12 mouse cellular contexts compared by ENCODE assay signal in the genomic region with DNA sequence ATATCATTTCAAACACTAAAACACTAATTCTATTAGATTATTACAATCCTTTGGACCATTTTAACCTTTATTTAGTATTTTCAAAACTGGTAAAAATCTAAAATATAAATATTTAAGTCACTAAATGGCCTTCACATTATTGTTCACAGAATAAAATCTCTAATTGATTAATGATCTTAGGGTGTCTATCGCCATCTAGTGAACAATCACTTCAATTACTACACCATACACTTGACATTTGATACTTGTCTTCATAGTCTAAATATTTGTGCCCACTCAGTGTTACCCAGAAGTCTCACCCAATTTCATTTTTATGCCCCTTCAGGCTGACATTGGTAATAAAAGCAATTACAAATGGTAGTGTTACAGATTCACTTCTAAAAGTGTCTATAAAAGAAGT.
A peak's percentile ranks its signal among the peaks of the same experiment; 100 is the strongest.
DNase-seq lines count a peak whose midpoint lies in the region; ATAC-seq and TF ChIP-seq lines count a peak whose summit lies in the region.
"Had no signal": no experiment of that assay in that cellular context is flagged by ENCODE, and none has a peak within 500 bp of the region (broad histone marks: within the 10 kb centered on the region; RNA-seq: fewer than 3 reads in every experiment).

No protein-coding gene starts in this region.

- H3K36me3 ChIP-seq in kidney, adult 2 months (ENCODE audit: control insufficient read depth, insufficient read depth, low read length) = no peaks in the 10 kb centered on the region
- H3K36me3 ChIP-seq in neural tube, embryonic 15.5 days = no peaks in the 10 kb centered on the region
- H3K36me3 ChIP-seq: midbrain, embryonic 12.5 days had no signal

- no peaks in the 10 kb centered on the region for H3K27me3 ChIP-seq in cerebellum, adult 2 months (ENCODE audit: control insufficient read depth, insufficient read depth, low read length)
- H3K27me3 ChIP-seq in kidney, adult 2 months (replicated peaks; ENCODE audit: control insufficient read depth, insufficient read depth, low read length) = no peaks in the 10 kb centered on the region
- H3K27me3 ChIP-seq in neural tube, embryonic 15.5 days (replicated peaks) = no peaks in the 10 kb centered on the region
- H3K27me3 ChIP-seq: midbrain, embryonic 12.5 days had no signal

- H3K4me1 ChIP-seq in cerebellum, adult 2 months (ENCODE audit: control insufficient read depth, insufficient read depth, low read length) = no peaks in the 10 kb centered on the region
- no peaks in the 10 kb centered on the region for H3K4me1 ChIP-seq in kidney, adult 2 months (ENCODE audit: control insufficient read depth, insufficient read depth, low read length)
- no peaks in the 10 kb centered on the region for H3K4me1 ChIP-seq in neural tube, embryonic 15.5 days
- H3K4me1 ChIP-seq: midbrain, embryonic 12.5 days had no signal

- ATAC-seq in neural tube, embryonic 15.5 days (ENCODE audit: low FRiP score) = no peak

- no peak overlapping the region for H3K4me3 ChIP-seq in cerebellum, adult 2 months (replicated peaks; ENCODE audit: insufficient read depth, low read depth, low read length)
- H3K4me3 ChIP-seq in kidney, adult 2 months (ENCODE audit: insufficient read depth, low read depth, low read length) = no peak overlapping the region
- no peak overlapping the region for H3K4me3 ChIP-seq in neural tube, embryonic 15.5 days (replicated peaks)
- H3K4me3 ChIP-seq: midbrain, embryonic 12.5 days had no signal

- no peak for DNase-seq in cerebellum, adult 2 months
- no peak for DNase-seq in cerebellum, postnatal 25 days
- DNase-seq in kidney, adult 2 months = no peak
- no peak for DNase-seq in kidney, postnatal 4 days
- peak; percentile 37 for DNase-seq in 3T3-L1 (ENCODE audit: low read depth, low spot score)
- peak; percentile 47 for DNase-seq in brain, embryonic 14.5 days (ENCODE audit: low read depth)
- DNase-seq in left cerebral cortex, adult 9 months (ENCODE audit: low spot score in 2 of 2) = no peak
- DNase-seq: cerebellum, postnatal 14 days; thymus, postnatal 14 days had no signal

- no peaks in the 10 kb centered on the region for H3K9me3 ChIP-seq in neural tube, embryonic 15.5 days (replicated peaks)
- H3K9me3 ChIP-seq: midbrain, embryonic 12.5 days had no signal

- TF ChIP-seq POLR2A in cerebellum, adult 2 months (IDR thresholded peaks at IDR 0.05; ENCODE audit: borderline replicate concordance, insufficient read depth, low read length) = no peak
- TF ChIP-seq POLR2A in kidney, adult 2 months (IDR thresholded peaks at IDR 0.05; ENCODE audit: low read depth, low read length) = no peak
- no peak for TF ChIP-seq POLR2A in brain, embryonic 14.5 days (IDR thresholded peaks at IDR 0.05; ENCODE audit: borderline replicate concordance, extremely low read depth, insufficient read depth, insufficient read length, poor library complexity, severe bottlenecking)

- no peak overlapping the region for H3K4me2 ChIP-seq in neural tube, embryonic 15.5 days
- H3K4me2 ChIP-seq: midbrain, embryonic 12.5 days had no signal

- no peak overlapping the region for H3K27ac ChIP-seq in cerebellum, adult 2 months (ENCODE audit: insufficient read depth, low read length)
- H3K27ac ChIP-seq in kidney, adult 2 months (ENCODE audit: insufficient read depth, low read depth, low read length) = no peak overlapping the region
- no peak overlapping the region for H3K27ac ChIP-seq in neural tube, embryonic 15.5 days (replicated peaks)
- H3K27ac ChIP-seq: liver, embryonic 14.5 days; midbrain, embryonic 12.5 days had no signal

- 38% methylated on average over 1 of the region's 1 CpGs for WGBS in cerebellum, adult 2 months
- WGBS in kidney, adult 2 months = 32% methylated on average over 1 of the region's 1 CpGs
- 38% methylated on average over 1 of the region's 1 CpGs for WGBS in neural tube, embryonic 15.5 days

- no peak overlapping the region for H3K9ac ChIP-seq in neural tube, embryonic 15.5 days (replicated peaks)
- H3K9ac ChIP-seq: liver, embryonic 14.5 days; midbrain, embryonic 12.5 days had no signal

- peak; percentile 23; the same call in 1 of the 2 replicates for TF ChIP-seq CTCF in cerebellum, adult 2 months (IDR thresholded peaks at IDR 0.05; ENCODE audit: borderline replicate concordance, insufficient read depth, low read depth, low read length)
- 0 out of 2 replicates have a peak, but pooled peaks have one; percentile 5 for TF ChIP-seq CTCF in kidney, adult 2 months (conservative IDR thresholded peaks at IDR 0.05; ENCODE audit: insufficient read depth, insufficient read length, low read depth, low read length)
- TF ChIP-seq CTCF in brain, embryonic 14.5 days (IDR thresholded peaks at IDR 0.05; ENCODE audit: borderline replicate concordance, extremely low read depth, insufficient read depth, insufficient read length) = no peak

Comparison
In these comparisons a context has a peak if more than half of its experiments do, and no peak if none do; other contexts are left out.
1. DNase-seq: peak in 3T3-L1 (single experiment) and brain, embryonic 14.5 days (single experiment); none in cerebellum, adult 2 months (0 of 2), cerebellum, postnatal 25 days (0 of 2), kidney, adult 2 months (single experiment), kidney, postnatal 4 days (0 of 2) and left cerebral cortex, adult 9 months (0 of 2).